Mouse (Mus musculus): ENCODE measurements at regions not wholly inside any gene's neighbourhood (a gene's known extent, or its start where the extent isn't known, plus 50 kb on each side); places are given as distances from the start of the nearest gene placed in this dataset.

- no peak overlapping the region for H3K9ac ChIP-seq (replicated peaks; ENCODE audit: low read depth, low read length)
- 62% methylated on average over 2 of the region's 2 CpGs for WGBS
- no peaks in the 10 kb centered on the region for H3K9me3 ChIP-seq (ENCODE audit: control insufficient read depth, low read length)
- no peaks in the 10 kb centered on the region for H3K27me3 ChIP-seq (ENCODE audit: control insufficient read depth, insufficient read depth, low read length)
- H3K27ac ChIP-seq (ENCODE audit: low read depth, low read length) = no peak overlapping the region
- no peaks in the 10 kb centered on the region for H3K36me3 ChIP-seq (ENCODE audit: control insufficient read depth, insufficient read depth, low read length)
- H3K4me1 ChIP-seq (ENCODE audit: control insufficient read depth, insufficient read depth, low read length) = no peaks in the 10 kb centered on the region
- H3K4me2 ChIP-seq (ENCODE audit: low read depth, low read length) = no peak overlapping the region
- no peak for ATAC-seq (ENCODE audit: low read depth)
- H3K4me3 ChIP-seq (ENCODE audit: low read depth, low read length) = no peak overlapping the region
These were observed 95.5 kb upstream of the Chl1 start for GRCm38 (mm10) chr6:103414888-103415287.

- Histone ChIP-seq H3K4me2 (ENCODE audit: low read depth, low read length) (no peak overlapping the region), H3K36me3 (ENCODE audit: control insufficient read depth, insufficient read depth, low read length) (no peaks in the 10 kb centered on the region), H3K9ac (replicated peaks; ENCODE audit: low read depth, low read length) (no peak overlapping the region), H3K4me3 (ENCODE audit: low read depth, low read length) (no peak overlapping the region), H3K9me3 (ENCODE audit: control insufficient read depth, low read length) (no peaks in the 10 kb centered on the region), H3K27me3 (ENCODE audit: control insufficient read depth, insufficient read depth, low read length) (no peaks in the 10 kb centered on the region), H3K27ac (ENCODE audit: low read depth, low read length) (no peak overlapping the region), H3K4me1 (ENCODE audit: control insufficient read depth, insufficient read depth, low read length) (no peaks in the 10 kb centered on the region)
- no peak for ATAC-seq (ENCODE audit: low read depth)
- 22% methylated on average over 1 of the region's 1 CpGs for WGBS
These were observed 89.1 kb upstream of the Chl1 start for GRCm38 (mm10) chr6:103421013-103421933.

DNA sequence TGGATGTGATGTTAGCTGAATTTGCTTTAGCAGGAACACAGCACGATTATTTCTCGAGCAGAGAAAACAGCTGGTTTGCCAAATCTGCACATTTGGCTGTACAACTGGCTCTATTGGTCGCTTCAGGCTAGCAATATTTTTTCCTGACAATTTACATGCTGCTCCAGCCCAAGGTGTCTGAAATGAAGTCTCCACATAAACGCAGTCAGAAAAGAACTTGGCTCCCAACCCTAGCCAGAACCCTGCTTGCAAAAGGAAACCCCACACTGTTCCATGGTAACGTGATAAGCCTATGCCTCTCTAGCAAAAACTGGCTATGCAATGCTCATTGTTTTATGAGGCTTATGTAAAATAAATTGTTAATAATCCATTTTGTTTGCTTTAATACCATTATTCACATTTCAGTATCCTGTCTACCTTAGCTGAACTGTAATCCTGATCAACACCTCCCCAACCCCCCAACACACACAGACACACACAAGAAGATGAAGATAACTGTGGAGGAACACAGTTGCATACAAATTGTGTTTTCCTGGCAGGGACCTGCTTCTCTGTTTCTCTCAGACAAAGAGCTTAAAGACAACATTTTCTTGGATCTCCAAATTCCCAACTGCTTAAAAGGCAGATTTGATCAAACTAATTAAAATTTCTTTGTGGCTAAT is 79.3 kb upstream of the Chl1 start:
- no peak overlapping the region for H3K9ac ChIP-seq (replicated peaks; ENCODE audit: low read depth, low read length)
- no peaks in the 10 kb centered on the region for H3K4me1 ChIP-seq (ENCODE audit: control insufficient read depth, insufficient read depth, low read length)
- no peak overlapping the region for H3K4me3 ChIP-seq (ENCODE audit: low read depth, low read length)
- no peaks in the 10 kb centered on the region for H3K27me3 ChIP-seq (ENCODE audit: control insufficient read depth, insufficient read depth, low read length)
- no peaks in the 10 kb centered on the region for H3K9me3 ChIP-seq (ENCODE audit: control insufficient read depth, low read length)
- H3K4me2 ChIP-seq (ENCODE audit: low read depth, low read length) = no peak overlapping the region
- peak; percentile 79; the same call in 1 of the 2 replicates for ATAC-seq (ENCODE audit: low read depth)
- peak overlapping the region; percentile 7; the same call in 1 of the 2 replicates for H3K27ac ChIP-seq (ENCODE audit: low read depth, low read length)
- 35% methylated on average over 5 of the region's 5 CpGs for WGBS
- no peaks in the 10 kb centered on the region for H3K36me3 ChIP-seq (ENCODE audit: control insufficient read depth, insufficient read depth, low read length)

DNA sequence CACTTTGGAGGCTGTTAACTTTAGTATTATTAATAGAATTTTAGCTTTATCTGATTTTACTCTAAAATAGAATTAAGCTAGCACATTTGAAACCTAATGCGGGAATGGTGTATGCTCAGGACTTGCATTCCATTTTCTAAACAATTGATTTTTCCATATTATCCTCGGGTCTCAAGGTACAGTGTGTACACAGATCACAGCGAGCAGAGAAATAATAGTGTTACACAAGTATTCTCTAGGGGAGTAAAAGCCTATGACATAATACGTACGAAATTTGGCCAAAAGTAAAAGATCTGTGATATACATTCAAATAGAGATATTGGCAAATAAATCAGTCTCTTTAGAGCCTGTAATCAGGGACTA is 78.8 kb upstream of the Chl1 start:
- H3K27me3 ChIP-seq (ENCODE audit: control insufficient read depth, insufficient read depth, low read length) = no peaks in the 10 kb centered on the region
- H3K27ac ChIP-seq (ENCODE audit: low read depth, low read length) = no peak overlapping the region
- H3K9me3 ChIP-seq (ENCODE audit: control insufficient read depth, low read length) = no peaks in the 10 kb centered on the region
- H3K4me2 ChIP-seq (ENCODE audit: low read depth, low read length) = no peak overlapping the region
- no peak for ATAC-seq (ENCODE audit: low read depth)
- no peaks in the 10 kb centered on the region for H3K36me3 ChIP-seq (ENCODE audit: control insufficient read depth, insufficient read depth, low read length)
- WGBS = 70% methylated on average over 5 of the region's 5 CpGs
- H3K4me1 ChIP-seq (ENCODE audit: control insufficient read depth, insufficient read depth, low read length) = no peaks in the 10 kb centered on the region
- H3K9ac ChIP-seq (replicated peaks; ENCODE audit: low read depth, low read length) = no peak overlapping the region
- H3K4me3 ChIP-seq (ENCODE audit: low read depth, low read length) = no peak overlapping the region

Data from neural tube, embryonic 14.5 days (tissue).